Mouse (Mus musculus): ENCODE data around the gene Pla2g5. TPM values are rescaled to one million over a fixed set of nuclear protein-coding genes. Genes with fewer than 3 reads are reported as not detected.
A peak's percentile ranks its signal among the peaks of the same experiment; 100 is the strongest.

Pla2g5 gene
- polyA plus RNA-seq, 1 experiment from 2014 or later, result 2.3 TPM

DNA sequence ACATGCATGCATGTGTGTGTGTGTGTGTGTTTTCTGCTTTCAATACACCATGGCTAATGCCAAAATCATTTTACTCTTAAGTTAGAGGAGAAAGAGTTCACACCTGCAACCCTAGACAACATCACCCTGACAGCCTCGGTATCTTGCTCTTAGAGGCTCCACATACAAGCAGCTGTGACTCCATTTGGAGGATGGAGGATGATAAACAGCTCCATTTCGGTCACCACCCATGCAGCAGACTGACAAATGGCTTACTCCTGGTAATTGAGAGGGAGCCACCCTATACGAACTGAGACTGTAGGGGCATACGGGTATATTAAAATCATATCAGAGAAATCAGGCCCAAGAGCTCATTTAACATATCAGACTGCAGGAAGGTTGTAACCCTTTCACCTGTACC lies 74.9 kb downstream of the Pla2g5 start:
- Histone ChIP-seq H3K4me3 (ENCODE audit: low read depth, low read length) (no peak overlapping the region), H3K4me1 (ENCODE audit: control insufficient read depth, insufficient read depth, low read length) (no peaks in the 10 kb centered on the region), H3K9ac (ENCODE audit: low read depth, low read length) (no peak overlapping the region), H3K9me3 (ENCODE audit: control insufficient read depth, low read length) (no peaks in the 10 kb centered on the region), H3K27me3 (replicated peaks; ENCODE audit: control insufficient read depth, insufficient read depth, low read length) (no peaks in the 10 kb centered on the region), H3K36me3 (ENCODE audit: control insufficient read depth, insufficient read depth, low read length) (no peaks in the 10 kb centered on the region), H3K27ac (replicated peaks; ENCODE audit: low read depth, low read length) (no peak overlapping the region), H3K4me2 (ENCODE audit: low read depth, low read length) (no peak overlapping the region)
- DNase-seq (ENCODE audit: low spot score), result no peak
- 70% methylated on average over 4 of the region's 4 CpGs for WGBS
- no peak for ATAC-seq (ENCODE audit: low read depth)

DNA sequence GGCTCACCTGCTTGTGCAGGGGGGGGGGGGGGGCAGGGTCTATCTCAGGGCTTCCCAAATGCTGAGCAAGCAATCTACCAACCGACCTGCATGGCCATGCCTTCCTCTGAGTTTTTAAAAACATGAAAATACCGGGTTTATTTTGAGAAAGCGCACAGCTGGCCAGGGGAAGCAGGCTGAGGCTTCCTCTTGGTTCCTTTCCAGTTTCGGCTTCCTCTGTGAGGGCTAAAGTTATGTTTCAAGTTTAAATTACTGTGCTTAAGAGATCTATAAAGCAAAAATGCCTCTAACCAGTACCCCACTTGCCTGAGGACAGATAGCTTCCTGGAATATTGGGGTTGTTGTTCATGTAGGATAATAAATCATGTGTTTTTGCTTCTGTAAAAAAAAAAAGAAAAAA lies 77.1 kb downstream of the Pla2g5 start:
- Histone ChIP-seq H3K27ac (replicated peaks; ENCODE audit: low read depth, low read length) (no peak overlapping the region), H3K4me1 (ENCODE audit: control insufficient read depth, insufficient read depth, low read length) (no peaks in the 10 kb centered on the region), H3K4me2 (ENCODE audit: low read depth, low read length) (no peak overlapping the region), H3K36me3 (ENCODE audit: control insufficient read depth, insufficient read depth, low read length) (no peaks in the 10 kb centered on the region), H3K9ac (ENCODE audit: low read depth, low read length) (no peak overlapping the region), H3K27me3 (replicated peaks; ENCODE audit: control insufficient read depth, insufficient read depth, low read length) (no peaks in the 10 kb centered on the region), H3K9me3 (ENCODE audit: control insufficient read depth, low read length) (no peaks in the 10 kb centered on the region), H3K4me3 (ENCODE audit: low read depth, low read length) (no peak overlapping the region)
- no peak for DNase-seq (ENCODE audit: low spot score)
- WGBS, result 40% methylated on average over 4 of the region's 4 CpGs
- no peak for ATAC-seq (ENCODE audit: low read depth)

- no peak for ATAC-seq (ENCODE audit: low read depth)
Observed at GRCm38 (mm10) chr4:138785721-138786120, 77.6 kb downstream of the Pla2g5 start.

DNA sequence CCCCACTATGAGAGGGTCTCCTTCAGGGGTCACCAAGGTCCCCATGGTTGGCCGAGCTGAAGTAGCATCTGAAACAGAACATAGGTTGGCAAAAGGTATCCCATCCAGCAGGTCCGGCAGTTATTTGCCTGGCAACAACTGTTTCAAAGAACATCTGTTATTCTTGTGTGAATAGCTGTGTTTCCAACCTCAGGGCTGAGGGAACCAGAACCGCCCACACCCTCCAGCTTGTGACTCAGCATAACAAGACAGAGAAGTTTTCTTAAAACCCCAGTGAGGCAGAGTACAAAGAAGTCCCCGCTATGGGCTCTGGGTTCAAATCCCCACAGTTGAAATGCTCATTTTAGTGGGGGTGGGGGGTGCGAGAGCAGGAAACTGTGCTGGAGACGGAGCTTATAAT lies 81.2 kb downstream of the Pla2g5 start:
- no peak overlapping the region for H3K27ac ChIP-seq (replicated peaks; ENCODE audit: low read depth, low read length)
- peaks cover 6% of the 10 kb centered on the region for H3K4me1 ChIP-seq (ENCODE audit: control insufficient read depth, insufficient read depth, low read length)
- 70% methylated on average over 6 of the region's 6 CpGs for WGBS
- no peaks in the 10 kb centered on the region for H3K9me3 ChIP-seq (ENCODE audit: control insufficient read depth, low read length)
- no peaks in the 10 kb centered on the region for H3K27me3 ChIP-seq (replicated peaks; ENCODE audit: control insufficient read depth, insufficient read depth, low read length)
- no peaks in the 10 kb centered on the region for H3K36me3 ChIP-seq (ENCODE audit: control insufficient read depth, insufficient read depth, low read length)
- H3K4me2 ChIP-seq (ENCODE audit: low read depth, low read length), result no peak overlapping the region
- H3K9ac ChIP-seq (ENCODE audit: low read depth, low read length), result no peak overlapping the region
- H3K4me3 ChIP-seq (ENCODE audit: low read depth, low read length), result no peak overlapping the region
- DNase-seq (ENCODE audit: low spot score) (no peak), ATAC-seq (ENCODE audit: low read depth) (no peak)

More at GRCm38 (mm10) chr4:138785721-138786120, 77.6 kb downstream of the Pla2g5 start:
- H3K9me3 ChIP-seq (ENCODE audit: control insufficient read depth, low read length), result no peaks in the 10 kb centered on the region
- H3K4me3 ChIP-seq (ENCODE audit: low read depth, low read length), result no peak overlapping the region
- no peak overlapping the region for H3K9ac ChIP-seq (ENCODE audit: low read depth, low read length)
- no peak overlapping the region for H3K27ac ChIP-seq (replicated peaks; ENCODE audit: low read depth, low read length)
- no peak for DNase-seq (ENCODE audit: low spot score)
- no peak overlapping the region for H3K4me2 ChIP-seq (ENCODE audit: low read depth, low read length)
- no peaks in the 10 kb centered on the region for H3K36me3 ChIP-seq (ENCODE audit: control insufficient read depth, insufficient read depth, low read length)
- 50% methylated on average over 4 of the region's 4 CpGs for WGBS
- H3K4me1 ChIP-seq (ENCODE audit: control insufficient read depth, insufficient read depth, low read length), result no peaks in the 10 kb centered on the region
- H3K27me3 ChIP-seq (replicated peaks; ENCODE audit: control insufficient read depth, insufficient read depth, low read length), result no peaks in the 10 kb centered on the region

DNA sequence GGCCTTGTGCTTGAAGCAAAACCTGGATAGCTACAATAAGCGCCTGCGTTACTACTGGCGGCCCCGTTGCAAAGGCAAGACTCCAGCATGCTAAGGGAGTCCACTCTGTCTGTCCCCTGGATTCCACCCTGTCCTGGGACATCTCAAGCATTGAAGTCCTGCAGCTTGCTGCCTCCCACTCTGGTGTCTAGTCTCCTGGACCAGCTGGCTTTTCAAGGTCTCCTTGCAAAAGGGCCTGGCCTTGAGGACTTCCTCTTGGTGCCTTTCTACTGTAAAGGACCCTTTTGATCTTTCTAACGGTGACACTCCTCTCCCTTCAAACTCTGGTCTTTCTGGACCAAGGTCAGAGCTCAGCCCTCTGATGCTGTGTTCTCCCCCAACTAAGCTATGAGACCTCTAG lies 83.0 kb downstream of the Pla2g5 start:
- Histone ChIP-seq H3K9me3 (ENCODE audit: control insufficient read depth, low read length) (no peaks in the 10 kb centered on the region), H3K4me1 (ENCODE audit: control insufficient read depth, insufficient read depth, low read length) (peaks cover 6% of the 10 kb centered on the region), H3K9ac (ENCODE audit: low read depth, low read length) (no peak overlapping the region), H3K4me2 (ENCODE audit: low read depth, low read length) (no peak overlapping the region), H3K36me3 (ENCODE audit: control insufficient read depth, insufficient read depth, low read length) (no peaks in the 10 kb centered on the region), H3K27me3 (replicated peaks; ENCODE audit: control insufficient read depth, insufficient read depth, low read length) (no peaks in the 10 kb centered on the region), H3K4me3 (ENCODE audit: low read depth, low read length) (no peak overlapping the region), H3K27ac (replicated peaks; ENCODE audit: low read depth, low read length) (no peak overlapping the region)
- DNase-seq (ENCODE audit: low spot score) (no peak), ATAC-seq (ENCODE audit: low read depth) (no peak)
- WGBS, result 86% methylated on average over 5 of the region's 5 CpGs

GRCm38 (mm10) chr4:138777417-138778407 lies 85.6 kb downstream of the Pla2g5 start:
- Histone ChIP-seq H3K9ac (ENCODE audit: low read depth, low read length) (no peak overlapping the region), H3K27ac (replicated peaks; ENCODE audit: low read depth, low read length) (no peak overlapping the region), H3K36me3 (ENCODE audit: control insufficient read depth, insufficient read depth, low read length) (no peaks in the 10 kb centered on the region), H3K4me2 (ENCODE audit: low read depth, low read length) (no peak overlapping the region), H3K4me1 (ENCODE audit: control insufficient read depth, insufficient read depth, low read length) (peaks cover 6% of the 10 kb centered on the region), H3K27me3 (replicated peaks; ENCODE audit: control insufficient read depth, insufficient read depth, low read length) (no peaks in the 10 kb centered on the region), H3K9me3 (ENCODE audit: control insufficient read depth, low read length) (no peaks in the 10 kb centered on the region), H3K4me3 (ENCODE audit: low read depth, low read length) (no peak overlapping the region)
- DNase-seq (ENCODE audit: low spot score) (peak; percentile 32), ATAC-seq (ENCODE audit: low read depth) (peak; percentile 41; the same call in 1 of the 2 replicates)
- WGBS, result 32% methylated on average over 19 of the region's 20 CpGs

- no peak for DNase-seq (ENCODE audit: low spot score)
- H3K4me2 ChIP-seq (ENCODE audit: low read depth, low read length), result no peak within 1 kb of the TSS
- H3K9ac ChIP-seq (ENCODE audit: low read depth, low read length), result no peak within 1 kb of the TSS
- WGBS, result 78% methylated on average over 6 of the region's 6 CpGs
- H3K27ac ChIP-seq (replicated peaks; ENCODE audit: low read depth, low read length), result no peak within 1 kb of the TSS
- H3K36me3 ChIP-seq (ENCODE audit: control insufficient read depth, insufficient read depth, low read length), result no peaks in the 10 kb centered on the region
- no peaks in the 10 kb centered on the region for H3K9me3 ChIP-seq (ENCODE audit: control insufficient read depth, low read length)
- no peaks in the 10 kb centered on the region for H3K27me3 ChIP-seq (replicated peaks; ENCODE audit: control insufficient read depth, insufficient read depth, low read length)
- peaks cover 6% of the 10 kb centered on the region for H3K4me1 ChIP-seq (ENCODE audit: control insufficient read depth, insufficient read depth, low read length)
- ATAC-seq (ENCODE audit: low read depth), result no peak
- H3K4me3 ChIP-seq (ENCODE audit: low read depth, low read length), result no peak within 1 kb of the TSS
Observed at GRCm38 (mm10) chr4:138775435-138775834, 87.8 kb downstream of the Pla2g5 start, which contains the start of gene Pla2g2d. Gene Pla2g2d, plus strand, starts transcription at chr4:138775735.

- H3K27ac ChIP-seq (replicated peaks; ENCODE audit: low read depth, low read length), result no peak overlapping the region
- H3K27me3 ChIP-seq (replicated peaks; ENCODE audit: control insufficient read depth, insufficient read depth, low read length), result no peaks in the 10 kb centered on the region
- H3K9ac ChIP-seq (ENCODE audit: low read depth, low read length), result no peak overlapping the region
- H3K36me3 ChIP-seq (ENCODE audit: control insufficient read depth, insufficient read depth, low read length), result no peaks in the 10 kb centered on the region
- no peak overlapping the region for H3K4me2 ChIP-seq (ENCODE audit: low read depth, low read length)
- no peaks in the 10 kb centered on the region for H3K9me3 ChIP-seq (ENCODE audit: control insufficient read depth, low read length)
- H3K4me1 ChIP-seq (ENCODE audit: control insufficient read depth, insufficient read depth, low read length), result no peaks in the 10 kb centered on the region
- 82% methylated on average over 5 of the region's 5 CpGs for WGBS
- ATAC-seq (ENCODE audit: low read depth) (no peak), DNase-seq (ENCODE audit: low spot score) (no peak)
- no peak overlapping the region for H3K4me3 ChIP-seq (ENCODE audit: low read depth, low read length)
Observed at GRCm38 (mm10) chr4:138772386-138772785, 90.9 kb downstream of the Pla2g5 start.

- Histone ChIP-seq H3K4me3 (ENCODE audit: low read depth, low read length) (no peak overlapping the region), H3K9me3 (ENCODE audit: control insufficient read depth, low read length) (no peaks in the 10 kb centered on the region), H3K4me1 (ENCODE audit: control insufficient read depth, insufficient read depth, low read length) (no peaks in the 10 kb centered on the region), H3K27me3 (replicated peaks; ENCODE audit: control insufficient read depth, insufficient read depth, low read length) (no peaks in the 10 kb centered on the region), H3K27ac (replicated peaks; ENCODE audit: low read depth, low read length) (no peak overlapping the region), H3K4me2 (ENCODE audit: low read depth, low read length) (no peak overlapping the region), H3K9ac (ENCODE audit: low read depth, low read length) (no peak overlapping the region), H3K36me3 (ENCODE audit: control insufficient read depth, insufficient read depth, low read length) (no peaks in the 10 kb centered on the region)
- DNase-seq (ENCODE audit: low spot score) (no peak), ATAC-seq (ENCODE audit: low read depth) (no peak)
- WGBS, result 76% methylated on average over 10 of the region's 10 CpGs
Observed at GRCm38 (mm10) chr4:138771970-138772369, 91.3 kb downstream of the Pla2g5 start.

Data from embryonic facial prominence, embryonic 14.5 days (tissue).